Mouse (Mus musculus): ENCODE results near the gene Rgs13.
"Not testable (repeated sequence)": the region's sequence is repeated elsewhere in the genome, so short reads cannot be mapped to it uniquely, and the experiment has no call there.

The Rgs13 gene

GRCm38 (mm10) chr1:144151401-144152183 is 25.6 kb downstream of the Rgs13 start:
- no peak for DNase-seq

GRCm38 (mm10) chr1:144149997-144150396 is 27.2 kb downstream of the Rgs13 start:
- no peak for DNase-seq

DNA sequence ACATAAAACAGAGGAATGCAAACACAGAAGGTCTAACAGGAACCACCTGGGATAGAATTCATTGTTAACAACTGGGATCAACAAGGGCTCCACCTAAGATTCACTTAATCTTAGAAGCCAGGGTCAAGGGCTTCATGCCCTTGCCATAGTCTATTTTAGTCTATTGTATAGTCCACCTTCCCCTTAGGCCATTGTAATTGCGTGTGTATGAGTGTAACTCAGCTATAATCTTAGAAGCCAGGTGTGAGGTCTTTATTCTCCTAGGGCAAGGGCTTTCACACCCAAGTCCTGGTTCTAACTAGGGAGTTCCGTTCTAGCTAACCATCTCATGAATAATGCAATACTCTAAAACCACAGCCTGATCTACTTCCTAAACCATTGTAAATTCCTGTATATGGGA is 35.8 kb downstream of the Rgs13 start:
- not testable (repeated sequence) for DNase-seq

GRCm38 (mm10) chr1:144139847-144140246 is 37.3 kb downstream of the Rgs13 start:
- no peak for DNase-seq

- no peak for DNase-seq
Observed at GRCm38 (mm10) chr1:144127965-144128364, 49.2 kb downstream of the Rgs13 start.

DNA sequence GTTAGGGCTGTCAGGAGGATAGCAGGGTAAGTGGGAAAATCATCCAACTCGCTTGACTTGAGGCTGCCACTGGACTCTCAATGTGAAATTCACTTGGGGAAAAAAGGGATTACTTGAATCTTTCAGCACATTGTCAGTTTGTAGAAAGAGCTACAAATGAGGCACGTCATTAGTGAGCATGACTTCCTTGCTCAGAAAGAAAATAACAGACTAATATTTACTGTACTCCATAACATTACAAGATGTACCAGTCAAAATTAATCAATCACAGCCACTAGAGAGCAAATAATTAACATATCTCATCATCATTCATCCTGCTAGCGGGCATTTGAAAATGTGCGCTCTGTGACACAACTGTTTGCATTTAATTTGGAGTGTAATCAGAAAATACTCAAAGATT is 57.1 kb downstream of the Rgs13 start:
- DNase-seq, result no peak

DNA sequence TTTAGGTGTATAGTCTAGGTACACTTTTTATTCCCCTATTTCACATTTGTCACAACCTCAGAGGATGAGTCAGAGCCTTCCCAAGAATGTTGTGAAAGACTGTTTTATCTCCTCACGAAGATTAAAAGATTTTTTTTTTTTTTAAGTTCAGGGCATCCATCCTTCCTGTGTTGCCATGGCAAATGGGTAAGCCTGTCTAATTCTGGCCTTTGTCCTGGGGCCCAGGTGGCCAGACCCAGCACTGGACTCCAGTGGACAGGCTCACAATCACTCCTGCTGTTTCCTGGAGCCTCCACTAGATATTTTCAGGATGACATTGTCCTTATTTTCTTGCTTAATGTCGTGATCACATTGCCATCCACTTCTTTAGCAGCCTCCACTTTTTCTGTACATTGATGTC is 57.7 kb downstream of the Rgs13 start:
- no peak for DNase-seq

DNA sequence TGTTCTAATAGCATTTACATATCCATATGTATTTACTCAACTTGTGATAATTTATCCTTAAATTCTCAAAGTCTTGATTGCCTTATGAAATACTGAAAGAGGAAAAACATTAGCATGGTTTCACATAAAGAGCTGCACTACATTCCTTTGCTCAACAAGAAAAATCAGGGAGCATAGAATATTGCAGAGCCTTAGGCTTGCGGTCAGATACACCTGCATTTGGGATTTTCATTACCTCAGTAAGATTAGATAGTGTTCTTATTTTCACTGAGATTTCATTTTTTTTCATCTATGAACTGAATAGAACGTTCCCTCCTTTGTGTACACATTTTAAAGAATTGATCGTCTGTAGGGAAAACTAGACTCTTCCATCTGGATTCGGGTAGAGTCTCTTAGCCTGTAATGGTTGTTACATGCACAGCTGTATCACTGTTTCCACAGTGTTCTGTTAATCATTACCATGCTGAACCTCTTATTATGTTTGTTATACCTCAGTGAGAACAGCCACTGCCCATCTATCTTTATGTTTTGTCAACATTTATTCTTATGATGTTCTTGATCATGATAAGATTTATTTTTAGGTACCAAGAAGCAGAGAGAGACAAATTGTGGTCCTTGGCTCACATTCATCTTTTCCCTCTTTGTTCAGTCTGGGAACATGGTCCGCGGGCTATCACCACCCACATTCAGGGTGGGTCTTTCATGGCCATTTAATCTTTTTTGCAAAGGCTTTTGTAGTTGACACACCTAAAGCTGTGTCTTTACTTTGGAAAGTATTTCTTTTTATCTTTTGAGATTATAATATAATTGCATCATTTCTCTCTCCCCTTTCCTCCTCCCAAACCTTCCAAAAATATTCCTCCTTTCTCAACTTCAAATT is 61.1 kb downstream of the Rgs13 start:
- DNase-seq, result no peak

DNA sequence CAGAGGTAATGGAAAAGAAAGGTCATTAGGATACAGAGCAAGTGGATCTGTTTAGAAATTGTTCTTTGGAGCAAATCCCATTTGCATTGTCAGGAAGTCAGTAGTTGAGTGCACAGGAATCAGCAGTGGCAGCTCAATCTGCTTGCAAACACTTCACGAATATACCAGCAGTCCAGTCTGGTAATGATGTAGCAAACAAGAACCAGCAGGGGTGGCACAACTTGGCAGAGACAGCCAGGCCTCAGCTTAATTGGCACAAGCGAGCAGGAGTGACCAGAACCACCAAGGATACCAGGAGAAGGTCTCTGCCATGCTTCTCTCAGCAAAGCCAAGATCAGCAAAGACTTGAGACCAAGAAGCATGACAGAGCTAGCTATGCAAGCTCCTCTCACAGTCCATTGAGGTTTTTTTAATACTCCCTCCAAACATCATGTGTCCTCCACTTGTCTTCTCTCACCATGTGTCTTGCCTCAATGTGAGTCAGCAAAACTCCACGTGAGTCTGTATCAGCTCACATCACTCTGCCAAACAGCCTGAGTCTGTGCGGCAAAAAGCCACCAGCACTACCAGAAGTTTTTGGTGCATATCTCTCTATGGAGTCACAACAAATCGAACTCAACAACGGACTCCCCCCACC is 63.6 kb downstream of the Rgs13 start:
- no peak for DNase-seq

DNA sequence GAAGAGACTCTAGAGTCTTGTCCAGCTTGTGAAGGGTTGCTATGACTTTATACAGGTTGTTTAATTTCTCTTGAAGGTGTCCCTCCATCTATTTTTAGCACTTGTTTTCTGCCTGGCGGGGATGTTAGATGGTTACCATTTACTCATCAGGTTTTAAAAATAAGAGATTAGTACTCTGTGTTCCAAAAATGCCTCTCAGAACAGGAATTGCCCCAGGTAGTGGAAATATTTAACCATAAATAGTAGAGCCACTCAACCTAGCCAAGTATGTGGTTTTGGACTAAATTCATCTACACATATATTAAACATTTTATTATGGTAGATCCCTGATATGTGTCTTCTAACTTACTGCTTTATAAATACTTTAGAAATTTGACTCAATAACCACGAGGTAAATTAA is 64.2 kb downstream of the Rgs13 start:
- DNase-seq, result no peak

DNA sequence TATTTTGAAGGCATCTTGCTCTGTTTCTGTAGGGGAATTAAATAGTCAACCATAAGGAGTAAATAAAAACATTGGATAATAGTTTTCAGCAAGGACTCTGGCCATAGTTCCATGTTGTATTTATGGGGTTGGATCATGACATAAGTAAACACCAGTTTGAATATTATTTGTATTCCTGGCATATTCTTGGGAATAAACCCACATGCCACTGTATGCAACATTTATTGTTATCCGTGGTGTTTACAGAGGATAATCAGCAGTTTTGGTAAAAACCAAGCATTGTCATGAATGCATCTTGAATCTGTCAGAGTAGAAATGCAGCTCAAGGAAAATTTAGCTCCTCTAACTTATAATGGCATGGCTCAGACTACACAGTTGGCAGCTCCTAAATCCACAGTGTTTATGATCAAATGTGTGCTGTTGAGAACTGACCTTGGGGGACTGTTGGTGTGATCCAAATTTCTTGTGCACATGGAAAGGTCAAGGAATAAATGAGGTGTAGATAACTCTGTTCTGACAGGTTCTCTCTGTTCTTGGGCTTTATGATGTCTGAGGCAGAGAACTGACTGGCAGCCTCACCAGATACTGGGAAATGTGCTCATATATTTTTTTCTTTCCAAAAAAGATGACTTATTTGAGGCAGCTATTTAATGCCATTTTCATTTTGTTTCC is 78.4 kb downstream of the Rgs13 start:
- no peak for DNase-seq

DNA sequence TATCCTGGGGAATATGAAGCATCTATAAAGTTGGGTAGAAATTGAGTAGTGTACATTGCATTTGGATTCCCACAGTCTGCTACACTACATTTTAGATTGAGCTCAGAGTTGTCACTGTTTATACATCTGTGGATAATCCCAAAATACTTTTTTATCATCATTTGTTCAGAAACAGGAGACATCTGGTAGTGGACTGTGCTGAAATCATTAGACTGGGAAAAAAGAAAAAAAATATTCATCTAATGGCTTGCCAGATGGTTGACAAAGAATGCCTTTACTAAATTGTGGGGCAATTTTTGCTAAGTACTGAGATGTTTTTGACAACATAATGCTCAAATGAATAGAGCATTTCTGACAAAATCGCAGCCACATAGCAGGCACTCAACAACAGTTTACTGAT is 86.8 kb downstream of the Rgs13 start:
- DNase-seq, result no peak
